Mouse (Mus musculus): Measurements from ENCODE around the gene Terb2.

Gene Terb2

DNA sequence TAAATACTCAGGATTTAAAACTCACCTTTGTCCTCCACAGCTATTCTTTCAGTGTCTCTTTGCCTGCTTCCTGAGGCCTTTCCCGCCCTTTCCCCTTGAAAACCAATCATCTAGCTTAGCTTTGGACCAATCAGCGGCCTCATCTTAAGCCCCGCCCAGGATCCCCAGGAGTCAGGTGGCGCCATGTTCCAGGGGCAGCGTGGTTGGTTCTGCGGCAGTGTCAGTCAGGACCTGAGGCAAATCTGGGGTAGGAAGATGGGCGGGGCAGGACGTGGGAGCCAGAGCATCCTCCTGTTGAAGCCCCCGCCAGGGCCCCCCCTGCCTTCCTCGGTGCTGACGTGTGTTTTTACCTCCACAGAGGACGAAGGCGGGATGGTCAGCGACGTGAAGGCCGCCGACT is at the start of gene Terb2, which contains the start of gene Patl2:
TSS of gene Terb2 (plus strand) at position 167 of the 400 bp plus-strand sequence.
TSS of gene Patl2 (minus strand) at position 84 of the 400 bp plus-strand sequence.
- no peak for DNase-seq (ENCODE audit: low read depth, low spot score)

DNA sequence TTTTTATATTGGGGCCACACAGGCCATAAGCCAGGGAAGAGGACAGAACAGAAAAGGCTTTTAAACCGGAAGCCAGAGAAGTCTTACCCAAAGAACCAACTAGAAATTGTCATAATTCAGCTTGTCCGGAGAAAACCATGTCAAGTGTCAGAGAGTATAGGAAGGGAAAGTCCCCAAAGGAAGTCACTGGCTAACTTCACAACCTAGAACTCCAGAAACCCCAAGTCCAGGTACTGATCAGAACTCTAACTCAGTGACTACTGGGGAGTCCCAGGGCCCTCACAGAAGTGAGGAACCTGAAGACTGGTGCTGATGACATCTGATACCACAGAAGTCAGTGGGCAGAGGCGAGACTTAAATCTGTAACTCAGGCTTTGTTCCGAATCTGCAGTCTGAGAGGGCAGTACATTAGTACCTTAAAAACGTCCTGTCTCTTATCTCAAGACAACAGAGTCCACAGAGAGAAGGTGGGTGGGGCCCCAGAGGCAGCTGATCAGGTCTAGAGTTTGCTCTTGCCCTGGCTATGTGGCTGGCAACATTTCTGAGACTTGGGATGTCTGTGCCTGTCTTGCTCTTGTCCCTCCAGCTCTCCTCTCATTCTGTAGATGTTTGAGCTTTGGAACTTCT is 48.1 kb upstream of the Terb2 start:
- no peak for DNase-seq (ENCODE audit: low read depth, low spot score)

DNA sequence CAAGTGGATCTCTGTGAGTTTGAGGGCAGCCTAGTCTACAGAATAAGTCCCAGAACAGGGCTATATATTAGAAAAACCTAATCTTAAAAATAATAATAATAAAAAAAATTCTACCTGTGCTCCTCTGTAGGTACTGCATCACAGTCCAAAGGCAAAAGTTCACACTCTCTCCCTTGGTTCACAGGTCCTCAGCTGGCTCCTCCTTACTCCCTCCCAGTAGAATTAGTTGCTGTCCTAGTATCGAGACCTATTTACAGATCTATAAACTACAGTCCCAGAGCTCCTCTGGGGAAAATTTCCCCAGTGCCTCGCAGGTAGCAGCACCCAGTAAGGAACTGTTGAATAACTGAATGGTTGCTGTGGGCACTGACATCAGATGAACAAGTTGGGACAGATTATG is 45.3 kb upstream of the Terb2 start:
- DNase-seq (ENCODE audit: low read depth, low spot score), result no peak

DNA sequence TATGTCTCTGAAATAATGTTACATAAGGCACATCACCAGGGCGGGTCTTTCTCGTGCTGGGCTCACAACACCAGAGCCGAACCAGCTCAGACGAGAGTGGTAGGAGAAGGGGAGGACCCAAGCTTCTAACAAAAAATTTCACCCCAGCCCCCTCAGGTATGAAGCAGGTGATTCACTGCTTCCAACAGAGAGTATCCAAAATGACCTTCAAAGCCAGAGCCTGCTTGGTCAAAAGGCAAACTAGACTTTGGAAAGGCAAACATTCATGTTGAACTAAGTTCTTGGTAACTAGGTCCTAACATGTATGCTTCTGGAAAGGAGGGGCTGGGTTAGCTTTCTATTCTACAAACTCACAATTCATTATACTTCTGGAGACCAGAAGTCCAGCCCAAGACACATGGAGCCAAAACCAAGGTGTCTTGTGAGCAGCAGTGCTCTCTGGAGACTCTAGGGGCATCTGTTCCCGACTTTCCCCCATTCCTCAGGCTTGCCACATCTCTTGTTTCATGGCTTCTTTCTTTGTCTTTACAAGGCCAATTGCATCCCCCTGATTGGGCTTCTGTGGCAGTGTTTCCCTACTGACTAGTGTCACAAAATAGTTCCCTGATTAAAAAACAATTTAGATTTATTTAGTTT is 44.6 kb upstream of the Terb2 start:
- DNase-seq (ENCODE audit: low read depth, low spot score), result no peak

DNA sequence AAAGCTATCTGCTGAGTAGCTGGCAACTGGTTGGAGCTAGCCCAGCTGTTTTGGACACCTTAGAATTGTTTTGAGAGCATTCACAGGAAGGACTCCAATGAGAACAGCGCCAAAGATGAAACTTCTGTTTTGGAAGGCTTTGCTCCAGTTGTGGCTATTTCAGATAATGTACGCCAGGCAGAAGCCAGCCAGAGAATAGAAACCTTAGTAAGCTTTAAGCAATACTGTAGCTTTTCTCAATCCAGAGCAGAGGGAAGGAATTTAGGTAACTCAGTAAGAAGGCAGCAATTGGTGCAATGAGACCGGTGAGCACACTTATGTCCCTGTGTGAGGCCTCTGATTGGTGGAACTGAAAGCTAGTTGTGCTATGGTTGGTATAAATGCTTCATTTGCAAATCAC is 43.0 kb upstream of the Terb2 start:
- no peak for DNase-seq (ENCODE audit: low read depth, low spot score)

DNA sequence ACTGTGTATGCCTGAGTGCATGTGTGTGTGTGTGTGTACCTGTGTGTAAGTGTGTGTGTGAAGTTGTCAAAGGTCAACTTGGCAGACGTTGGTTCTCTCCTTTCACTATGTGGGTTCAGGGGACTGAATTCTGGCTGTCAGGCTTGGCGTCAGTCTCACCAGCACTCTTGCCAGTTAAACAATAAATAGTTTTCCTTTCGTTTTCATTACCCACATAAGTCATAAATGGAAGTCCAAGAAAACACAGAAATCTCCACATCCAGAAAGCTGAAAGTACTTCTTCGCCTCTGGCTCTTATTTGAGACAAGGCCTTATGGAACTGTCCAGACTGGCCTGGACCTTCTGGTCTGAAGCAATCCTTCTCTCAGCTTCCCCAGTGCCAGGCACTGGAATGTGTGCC is 40.3 kb upstream of the Terb2 start:
- DNase-seq (ENCODE audit: low read depth, low spot score), result no peak

DNA sequence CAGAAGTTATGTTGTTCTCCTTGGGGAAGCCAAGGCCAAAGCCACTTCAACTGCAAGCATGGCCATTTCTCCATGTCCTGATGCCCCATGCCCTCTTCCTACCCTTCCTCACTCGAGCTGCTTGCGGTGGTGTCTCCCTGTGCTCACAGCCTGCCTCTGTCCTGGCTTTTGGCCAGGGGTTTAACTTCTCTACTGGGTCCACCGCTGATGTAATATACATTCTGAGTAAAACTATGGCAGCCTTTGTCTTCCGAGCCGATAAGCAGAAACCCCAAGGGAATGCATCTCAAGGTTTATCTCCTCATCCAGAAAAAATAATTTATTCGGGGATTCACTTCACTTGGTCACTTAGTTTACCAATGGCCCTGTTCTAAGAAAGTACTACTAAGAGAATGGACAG is 39.4 kb upstream of the Terb2 start:
- no peak for DNase-seq (ENCODE audit: low read depth, low spot score)

DNA sequence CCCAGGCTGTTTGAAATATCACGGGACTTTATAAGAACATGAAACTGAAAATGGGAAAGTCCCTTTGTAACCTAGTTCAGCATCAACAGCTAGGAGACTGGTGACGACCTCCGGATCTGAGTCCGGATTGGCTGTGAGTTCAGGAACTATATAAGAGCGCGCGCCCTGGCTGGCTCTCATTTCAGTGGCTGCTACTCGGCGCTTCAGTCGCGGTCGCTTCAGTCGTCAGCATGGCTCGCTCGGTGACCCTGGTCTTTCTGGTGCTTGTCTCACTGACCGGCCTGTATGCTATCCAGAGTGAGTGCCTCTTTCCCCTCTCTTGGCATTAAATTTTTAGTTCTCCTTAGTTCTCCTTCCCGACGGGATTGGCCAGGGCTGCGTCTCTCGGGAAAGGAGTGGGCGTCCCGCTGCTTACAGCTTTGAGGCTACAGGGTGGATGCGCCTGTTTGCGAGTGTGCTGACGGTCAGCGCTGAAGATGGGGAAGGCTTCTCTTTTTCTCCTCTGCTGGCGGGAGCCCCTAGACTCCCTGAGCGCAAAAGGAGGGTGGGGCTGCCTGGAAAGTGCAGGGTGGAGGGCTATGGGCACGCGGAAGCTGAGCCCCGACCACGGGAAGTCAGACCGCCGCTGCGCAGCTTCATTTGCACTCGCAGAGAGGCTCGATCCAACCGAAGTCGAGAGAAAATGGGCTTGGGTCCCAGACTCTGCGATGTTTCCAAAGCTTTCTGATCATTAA is 38.4 kb upstream of the Terb2 start, which contains the start of gene B2m:
TSS of gene B2m (plus strand) at position 179 of the 734 bp plus-strand sequence.
- DNase-seq (ENCODE audit: low read depth, low spot score), result peak; percentile 97

DNA sequence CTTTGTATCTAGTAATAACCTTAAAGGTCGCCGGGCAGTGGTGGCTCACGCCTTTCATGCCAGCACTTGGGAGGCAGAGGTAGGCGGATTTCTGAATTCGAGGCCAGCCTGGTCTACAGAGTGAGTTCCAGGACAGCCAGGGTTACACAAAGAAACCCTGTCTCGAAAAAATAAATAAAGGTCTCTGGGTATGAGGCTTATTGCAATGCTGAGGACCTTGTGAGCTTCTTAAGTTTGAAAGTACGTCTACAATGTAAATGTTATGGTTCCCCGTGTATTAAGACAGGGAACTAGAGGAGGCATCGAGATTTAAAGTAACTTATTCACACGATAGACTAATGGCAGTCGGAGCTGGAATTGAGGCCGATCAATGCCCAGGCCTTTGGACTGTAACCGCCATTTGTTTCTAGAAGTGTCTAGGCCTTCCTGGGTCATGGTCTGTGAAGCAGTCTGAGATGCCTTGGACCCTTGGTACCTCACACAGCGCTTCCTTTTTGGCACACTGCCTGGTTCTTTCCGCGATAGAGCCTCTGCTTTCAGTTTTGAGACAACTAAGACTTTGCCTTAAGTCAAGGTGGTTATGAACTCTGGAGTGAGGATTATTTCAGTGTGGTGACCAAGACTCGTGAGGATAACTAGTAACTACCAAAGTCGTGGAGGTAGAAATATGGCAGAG is 37.7 kb upstream of the Terb2 start:
- DNase-seq (ENCODE audit: low read depth, low spot score), result peak; percentile 72

DNA sequence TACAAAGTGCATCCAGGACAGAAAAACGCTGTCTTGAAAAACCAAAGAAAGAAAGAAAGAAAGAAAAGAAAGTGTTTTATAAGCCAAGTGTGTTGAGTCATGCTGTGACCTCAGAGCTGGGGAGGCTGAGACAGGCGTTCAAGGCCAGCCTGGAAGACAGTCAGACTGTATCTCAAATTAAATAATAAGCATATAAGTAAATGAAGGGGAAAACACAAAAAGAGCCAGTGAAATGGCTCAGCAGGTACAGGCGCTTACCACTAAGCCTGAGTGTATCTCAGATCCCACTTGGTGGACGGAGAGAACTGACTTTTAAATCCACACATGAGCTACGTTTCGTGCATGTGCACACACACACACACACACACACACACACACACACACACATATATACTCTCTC is 36.8 kb upstream of the Terb2 start:
- DNase-seq (ENCODE audit: low read depth, low spot score), result no peak

DNA sequence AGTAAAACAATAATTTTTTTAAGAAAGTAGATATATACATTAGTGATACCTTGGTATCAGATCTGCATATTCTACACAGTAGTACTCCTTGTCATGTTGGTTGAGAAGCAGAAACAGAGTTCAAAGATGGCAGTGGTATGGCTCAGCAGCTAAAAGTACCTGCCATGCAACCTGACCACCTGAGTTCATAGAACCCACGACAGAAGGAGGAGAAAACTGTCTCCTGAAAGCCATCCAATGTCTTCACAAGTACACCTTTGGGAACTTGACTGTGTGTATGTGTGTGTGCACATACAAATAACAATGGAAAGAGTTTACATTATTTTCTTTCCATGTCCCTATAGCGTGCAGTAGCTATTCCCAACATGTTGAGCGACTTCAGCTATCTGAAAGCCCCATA is 36.4 kb upstream of the Terb2 start:
- no peak for DNase-seq (ENCODE audit: low read depth, low spot score)

DNA sequence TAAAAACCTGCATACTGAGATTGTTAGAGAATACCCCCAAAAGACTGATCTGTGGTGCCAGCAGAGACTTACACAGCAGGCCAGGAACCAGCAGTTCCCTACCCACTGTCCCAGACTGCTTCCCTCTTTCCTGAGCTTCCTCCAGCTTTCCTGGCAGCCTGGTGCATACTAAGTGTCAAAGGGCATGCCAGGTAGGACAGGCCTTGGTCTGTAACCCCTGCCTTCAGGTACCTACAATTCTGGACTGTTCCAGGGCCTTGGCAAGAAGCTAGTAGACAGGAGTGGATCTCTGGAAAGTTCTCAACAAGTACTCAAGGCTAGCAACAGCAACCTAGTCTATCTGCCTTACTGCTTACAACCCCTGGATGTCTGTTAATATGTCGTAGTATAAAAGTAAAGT is 34.9 kb upstream of the Terb2 start:
- DNase-seq (ENCODE audit: low read depth, low spot score), result no peak

DNA sequence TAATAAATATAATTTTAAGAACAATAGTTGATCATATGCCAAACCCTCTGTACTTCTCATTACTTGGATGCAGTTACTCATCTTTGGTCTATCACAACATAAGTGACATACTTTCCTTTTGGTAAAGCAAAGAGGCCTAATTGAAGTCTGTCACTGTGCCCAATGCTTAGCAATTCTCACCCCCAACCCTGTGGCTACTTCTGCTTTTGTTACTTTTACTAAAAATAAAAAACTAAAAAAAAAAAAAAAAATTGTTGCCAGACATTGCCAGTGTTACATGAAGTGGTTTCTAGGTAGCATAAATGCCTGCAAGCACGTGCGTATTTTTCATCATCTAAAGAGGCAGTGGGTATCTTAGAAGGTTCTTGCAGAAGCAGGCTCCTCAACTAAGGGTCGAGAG is 33.2 kb upstream of the Terb2 start:
- DNase-seq (ENCODE audit: low read depth, low spot score), result no peak

DNA sequence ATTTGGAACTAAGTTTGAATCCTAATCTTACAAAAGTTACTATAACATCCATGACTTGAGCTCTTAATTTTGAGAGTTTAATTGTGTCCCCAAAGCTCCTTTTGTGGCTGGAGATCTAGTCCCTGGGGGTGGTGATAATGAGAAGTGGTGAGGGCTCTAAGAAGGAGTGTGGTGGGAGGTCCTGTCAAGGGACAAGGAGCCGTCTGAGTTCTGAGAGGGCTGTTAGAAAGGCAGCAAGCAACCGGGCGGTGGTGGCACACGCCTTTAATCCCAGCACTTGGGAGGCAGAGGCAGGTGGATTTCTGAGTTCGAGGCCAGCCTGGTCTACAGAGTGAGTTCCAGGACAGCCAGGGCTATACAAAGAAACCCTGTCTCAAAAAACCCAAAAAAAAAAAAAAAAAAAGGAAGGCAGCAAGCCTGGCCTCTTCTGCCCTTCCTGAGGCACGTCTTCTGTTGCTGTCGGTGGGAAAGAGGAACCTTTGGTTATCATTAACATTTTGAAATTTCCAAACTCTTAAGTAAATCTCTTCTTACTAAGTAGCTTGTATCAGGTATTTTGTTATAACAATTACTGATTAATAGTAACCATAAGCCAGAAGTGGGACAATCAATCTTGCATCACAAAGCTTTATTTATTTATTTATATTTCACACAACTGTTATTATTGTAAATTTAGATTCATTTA is 32.2 kb upstream of the Terb2 start:
- DNase-seq (ENCODE audit: low read depth, low spot score), result no peak

DNA sequence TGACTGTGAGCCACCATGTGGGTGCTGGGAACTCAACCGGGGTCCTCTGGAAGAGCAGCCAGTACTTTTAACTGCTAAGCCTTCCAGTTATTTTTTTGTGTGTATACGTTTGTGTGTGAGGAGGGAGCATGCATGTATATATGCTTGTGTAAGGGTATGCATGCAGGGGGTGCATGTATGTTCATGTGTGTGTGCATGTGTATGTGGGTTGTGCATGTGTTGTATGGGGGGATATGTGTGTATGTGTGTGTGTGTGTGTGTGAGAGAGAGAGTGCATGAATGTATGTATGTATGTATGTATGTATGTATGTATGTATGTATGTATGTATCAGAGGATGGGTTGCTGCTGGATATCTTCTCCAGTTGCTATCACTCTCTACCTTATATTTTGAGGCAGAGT is 31.6 kb upstream of the Terb2 start:
- no peak for DNase-seq (ENCODE audit: low read depth, low spot score)

DNA sequence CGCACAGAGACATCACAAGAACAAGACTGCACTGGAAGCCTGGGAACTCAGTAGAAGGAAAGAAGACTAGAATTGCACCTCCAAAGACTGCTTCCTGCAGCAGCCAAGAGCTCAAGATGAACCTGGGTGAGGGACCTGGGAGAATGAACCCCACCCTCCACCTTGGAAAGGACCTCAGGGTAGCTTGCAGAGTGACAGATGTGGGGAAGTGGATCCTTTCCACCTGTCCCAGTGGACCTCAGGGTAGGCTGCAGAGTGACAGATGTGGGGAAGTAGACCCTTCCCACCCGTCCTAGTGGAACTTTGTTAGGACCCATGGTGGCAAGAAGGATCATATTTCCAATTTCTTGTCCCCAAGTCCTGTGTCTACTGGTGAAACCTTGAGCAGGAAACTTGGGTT is 30.8 kb upstream of the Terb2 start:
- DNase-seq (ENCODE audit: low read depth, low spot score), result no peak

DNA sequence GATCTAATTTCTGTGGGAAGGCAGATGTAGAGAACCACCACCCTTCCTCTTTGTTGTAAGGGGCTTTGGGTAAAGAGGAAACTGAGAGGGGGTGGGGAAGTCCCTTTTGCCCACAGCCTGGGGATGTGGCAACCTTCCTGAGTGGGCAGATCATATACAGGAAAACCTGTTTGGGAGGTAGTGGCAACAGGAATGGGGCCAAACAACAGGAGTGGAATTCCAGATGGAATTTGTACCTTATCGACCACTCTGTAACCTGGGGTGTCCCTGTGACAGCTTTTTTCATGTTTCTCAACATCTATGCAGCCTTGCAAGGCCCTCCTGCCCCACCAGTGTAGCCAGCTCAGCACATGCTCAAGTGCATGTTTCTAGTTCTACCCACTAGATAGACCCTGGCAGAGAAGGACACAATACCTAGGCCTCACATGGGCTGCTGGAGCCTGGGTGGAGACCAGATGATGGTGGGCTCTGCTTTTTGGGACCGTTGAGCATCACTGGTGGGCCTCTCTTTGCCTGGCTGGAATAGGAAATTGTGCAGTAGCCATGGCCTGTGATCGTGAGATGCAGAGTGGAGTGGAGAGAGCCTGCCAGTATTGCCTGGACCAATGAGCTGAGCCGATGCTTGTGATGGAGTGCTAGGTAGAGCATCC is 29.9 kb upstream of the Terb2 start:
- no peak for DNase-seq (ENCODE audit: low read depth, low spot score)

DNA sequence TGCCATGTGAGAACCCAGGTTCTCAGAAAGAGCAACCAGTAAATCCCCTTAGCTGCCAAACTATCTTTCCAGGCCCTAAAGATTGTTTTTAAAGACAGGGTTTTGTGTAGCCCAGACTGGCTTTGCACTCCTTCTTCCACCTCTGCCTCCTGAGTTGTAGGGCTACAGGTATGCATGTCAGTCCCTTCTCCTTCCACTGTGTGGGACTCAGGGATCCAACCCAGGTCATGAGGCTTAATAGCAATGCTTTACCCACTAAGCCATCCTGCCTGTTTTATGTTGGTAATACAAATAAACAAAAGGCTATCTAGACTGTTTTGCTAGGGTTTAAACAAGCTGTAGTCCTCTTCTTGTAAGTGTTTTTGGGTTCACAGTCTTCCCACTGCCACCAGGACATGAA is 28.5 kb upstream of the Terb2 start:
- no peak for DNase-seq (ENCODE audit: low read depth, low spot score)

DNA sequence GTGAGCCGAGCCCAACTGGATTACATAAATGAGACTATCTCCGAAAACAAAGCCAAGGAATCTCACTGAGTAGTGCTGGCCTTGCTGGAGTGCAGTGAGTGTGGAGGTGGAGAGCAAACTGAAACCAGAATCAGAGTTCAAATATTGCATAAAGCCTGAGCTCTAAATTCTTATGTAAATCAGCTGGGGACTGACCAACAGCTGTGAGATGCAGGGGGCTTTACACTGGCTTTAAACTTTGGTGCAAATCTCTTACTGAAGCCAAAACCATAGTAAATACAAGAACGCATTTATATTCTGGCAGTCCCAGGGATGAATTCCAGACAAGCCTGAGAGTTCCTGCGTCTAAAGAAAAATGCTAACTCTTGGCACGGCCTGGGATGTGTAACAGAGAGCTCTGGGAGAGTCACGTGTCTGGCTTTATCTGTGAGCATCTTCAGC is 27.7 kb upstream of the Terb2 start:
- no peak for DNase-seq (ENCODE audit: low read depth, low spot score)

DNA sequence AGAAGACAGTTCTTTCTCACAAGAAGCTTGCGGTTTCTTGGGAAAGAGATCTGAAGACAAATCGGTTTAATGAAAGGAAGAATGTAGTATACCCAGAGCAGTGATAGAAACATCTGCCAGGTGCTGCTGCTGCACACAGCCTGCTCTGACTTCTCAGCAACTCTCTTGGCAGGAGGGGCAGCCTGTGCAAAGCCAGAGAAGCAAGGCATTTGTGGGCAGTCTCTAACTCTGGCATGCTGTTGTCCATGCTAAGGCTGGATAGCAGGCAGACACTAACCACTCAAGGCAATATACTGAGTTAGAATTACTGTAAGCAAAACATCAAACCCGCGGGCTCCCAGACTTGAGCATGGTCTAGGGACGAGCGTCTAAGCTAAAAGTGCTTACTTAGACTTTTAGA is 26.4 kb upstream of the Terb2 start:
- DNase-seq (ENCODE audit: low read depth, low spot score), result no peak

DNA sequence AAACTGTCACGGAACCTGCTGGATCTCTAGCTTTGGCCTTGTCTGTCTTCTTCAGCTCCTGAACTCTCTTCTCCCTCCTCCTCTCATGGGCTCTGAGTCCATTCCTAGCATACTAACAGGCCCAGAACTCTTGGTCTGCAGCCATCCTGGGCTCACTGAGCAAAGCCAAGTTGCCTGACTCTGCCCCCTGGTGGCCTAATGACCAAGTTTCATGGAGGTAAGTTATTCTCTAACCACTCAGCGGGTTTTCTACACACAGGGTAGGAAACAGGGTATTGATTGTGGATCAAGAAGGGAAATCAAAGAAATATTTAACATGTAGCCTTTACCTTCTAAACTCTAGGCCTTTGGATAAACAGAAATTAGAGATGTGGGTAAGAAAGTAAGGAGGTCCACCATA is 25.4 kb upstream of the Terb2 start, which contains the start of gene Trim69:
TSS of gene Trim69 (plus strand) at position 21 of the 400 bp plus-strand sequence.
- DNase-seq (ENCODE audit: low read depth, low spot score), result peak; percentile 78
